Mouse (Mus musculus): ENCODE measurements around the gene Mras. TPM values are rescaled to one million over a fixed set of nuclear protein-coding genes. Genes with fewer than 3 reads are reported as not detected.

The Mras gene
- polyA plus RNA-seq, 1 experiment from 2014 or later: 38.2 TPM

- ATAC-seq (no peak), DNase-seq (ENCODE audit: low read depth, low spot score) (no peak)
- in situ Hi-C loops (cut with MboI; ENCODE audit: low pct_unique_long_range_greater_than_20kb): no loop called here
- TF ChIP-seq CTCF (IDR thresholded peaks at IDR 0.05): no peak
- no peaks in the 10 kb centered on the region for H3K27me3 ChIP-seq
- ChIA-PET POLR2A (interaction anchor here (0.7 kb wide), 1 partner anchor 9 kb away, joined by 3 read pairs; no protein-coding TSS in a partner anchor), CTCF (interaction anchor here (2.9 kb wide), 1 partner anchor 10 kb away, joined by 9 read pairs; no protein-coding TSS in a partner anchor)
These were observed 5.2 kb downstream of the Mras start for GRCm38 (mm10) chr9:99431963-99432362.

- ChIA-PET POLR2A (no interaction called here), CTCF (no interaction called here)
- DNase-seq (ENCODE audit: low read depth, low spot score): no peak
- no peak for TF ChIP-seq CTCF (IDR thresholded peaks at IDR 0.05)
- no peak for ATAC-seq
- in situ Hi-C loops (cut with MboI; ENCODE audit: low pct_unique_long_range_greater_than_20kb): no loop called here
- H3K27me3 ChIP-seq: no peaks in the 10 kb centered on the region
These were observed 5.8 kb downstream of the Mras start for GRCm38 (mm10) chr9:99431346-99431745.

- DNase-seq (ENCODE audit: low read depth, low spot score): no peak
- POLR2A ChIA-PET: no interaction called here
- H3K27me3 ChIP-seq: no peaks in the 10 kb centered on the region
- in situ Hi-C loops (cut with MboI; ENCODE audit: low pct_unique_long_range_greater_than_20kb): no loop called here
- CTCF ChIA-PET: no interaction called here
- no peak for ATAC-seq
- no peak for TF ChIP-seq CTCF (IDR thresholded peaks at IDR 0.05)
These were observed 6.4 kb downstream of the Mras start for GRCm38 (mm10) chr9:99430806-99431205.

GRCm38 (mm10) chr9:99429845-99430244 lies 7.3 kb downstream of the Mras start:
- in situ Hi-C loops (cut with MboI; ENCODE audit: low pct_unique_long_range_greater_than_20kb): no loop called here
- ATAC-seq: no peak
- DNase-seq (ENCODE audit: low read depth, low spot score): no peak
- TF ChIP-seq CTCF (IDR thresholded peaks at IDR 0.05): no peak
- ChIA-PET CTCF (interaction anchor here (1.0 kb wide), 1 partner anchor 9 kb away, joined by 3 read pairs; no protein-coding TSS in a partner anchor), POLR2A (no interaction called here)
- H3K27me3 ChIP-seq: no peaks in the 10 kb centered on the region

GRCm38 (mm10) chr9:99428601-99429331 lies 8.4 kb downstream of the Mras start:
- no peak for TF ChIP-seq CTCF (IDR thresholded peaks at IDR 0.05)
- in situ Hi-C loops (cut with MboI; ENCODE audit: low pct_unique_long_range_greater_than_20kb): no loop called here
- CTCF ChIA-PET: no interaction called here
- DNase-seq (ENCODE audit: low read depth, low spot score) (no peak), ATAC-seq (no peak)
- H3K27me3 ChIP-seq: no peaks in the 10 kb centered on the region
- POLR2A ChIA-PET: no interaction called here

GRCm38 (mm10) chr9:99425262-99425661 lies 11.9 kb downstream of the Mras start:
- in situ Hi-C loops (cut with MboI; ENCODE audit: low pct_unique_long_range_greater_than_20kb): no loop called here
- TF ChIP-seq CTCF (IDR thresholded peaks at IDR 0.05): no peak
- DNase-seq (ENCODE audit: low read depth, low spot score) (no peak), ATAC-seq (no peak)
- CTCF ChIA-PET: interaction anchor here (2.8 kb wide), 1 partner anchor 10 kb away, joined by 14 read pairs; no protein-coding TSS in a partner anchor
- POLR2A ChIA-PET: no interaction called here
- no peaks in the 10 kb centered on the region for H3K27me3 ChIP-seq

GRCm38 (mm10) chr9:99424574-99424863 lies 12.7 kb downstream of the Mras start:
- CTCF ChIA-PET: interaction anchor here (2.8 kb wide), 1 partner anchor 10 kb away, joined by 14 read pairs; no protein-coding TSS in a partner anchor
- POLR2A ChIA-PET: interaction anchor here (0.6 kb wide), 1 partner anchor 10 kb away, joined by 3 read pairs; no protein-coding TSS in a partner anchor
- H3K27me3 ChIP-seq: no peaks in the 10 kb centered on the region
- DNase-seq (ENCODE audit: low read depth, low spot score) (no peak), ATAC-seq (no peak)
- in situ Hi-C loops (cut with MboI; ENCODE audit: low pct_unique_long_range_greater_than_20kb): no loop called here
- no peak for TF ChIP-seq CTCF (IDR thresholded peaks at IDR 0.05)

GRCm38 (mm10) chr9:99423692-99424573 lies 13.2 kb downstream of the Mras start:
- no peak for TF ChIP-seq CTCF (IDR thresholded peaks at IDR 0.05)
- DNase-seq (ENCODE audit: low read depth, low spot score) (no peak), ATAC-seq (peak; percentile 77)
- CTCF ChIA-PET: interaction anchor here (0.6 to 2.8 kb wide), 2 partner anchors 11 to 26 kb away, joined by 3 to 14 read pairs; no protein-coding TSS in a partner anchor
- in situ Hi-C loops (cut with MboI; ENCODE audit: low pct_unique_long_range_greater_than_20kb): no loop called here
- H3K27me3 ChIP-seq: no peaks in the 10 kb centered on the region
- POLR2A ChIA-PET: interaction anchor here (0.6 kb wide), 1 partner anchor 10 kb away, joined by 3 read pairs; no protein-coding TSS in a partner anchor

GRCm38 (mm10) chr9:99421914-99422313 lies 15.3 kb downstream of the Mras start:
- CTCF ChIA-PET: interaction anchor here (1.3 to 2.1 kb wide), 3 partner anchors 11 to 29 kb away, joined by 3 to 9 read pairs (median 4); no protein-coding TSS in a partner anchor
- no peaks in the 10 kb centered on the region for H3K27me3 ChIP-seq
- TF ChIP-seq CTCF (IDR thresholded peaks at IDR 0.05): no peak
- ATAC-seq (no peak), DNase-seq (ENCODE audit: low read depth, low spot score) (no peak)
- POLR2A ChIA-PET: no interaction called here
- in situ Hi-C loops (cut with MboI; ENCODE audit: low pct_unique_long_range_greater_than_20kb): no loop called here

GRCm38 (mm10) chr9:99419951-99420701 lies 17.1 kb downstream of the Mras start:
- ATAC-seq (no peak), DNase-seq (ENCODE audit: low read depth, low spot score) (no peak)
- no peak for TF ChIP-seq CTCF (IDR thresholded peaks at IDR 0.05)
- ChIA-PET CTCF (interaction anchor here (1.2 kb wide), 1 partner anchor 10 kb away, joined by 3 read pairs; no protein-coding TSS in a partner anchor), POLR2A (no interaction called here)
- H3K27me3 ChIP-seq: no peaks in the 10 kb centered on the region
- in situ Hi-C loops (cut with MboI; ENCODE audit: low pct_unique_long_range_greater_than_20kb): no loop called here
